Mouse (Mus musculus) layer of hippocampus, adult 8-10 months (tissue): ENCODE measurements at regions not wholly inside any gene's neighbourhood (a gene's known extent, or its start where the extent isn't known, plus 50 kb on each side); places are given as distances from the start of the nearest gene placed in this dataset.
"Not testable (repeated sequence)": the region's sequence is repeated elsewhere in the genome, so short reads cannot be mapped to it uniquely, and the experiment has no call there.

ENCODE experiments used
- DNase-seq, 2 experiments: peaks; one replicate each; pipeline ENCODE4 v3.0.0; 2022; ENCODE audit warnings: low spot score in 2 of 2

DNA sequence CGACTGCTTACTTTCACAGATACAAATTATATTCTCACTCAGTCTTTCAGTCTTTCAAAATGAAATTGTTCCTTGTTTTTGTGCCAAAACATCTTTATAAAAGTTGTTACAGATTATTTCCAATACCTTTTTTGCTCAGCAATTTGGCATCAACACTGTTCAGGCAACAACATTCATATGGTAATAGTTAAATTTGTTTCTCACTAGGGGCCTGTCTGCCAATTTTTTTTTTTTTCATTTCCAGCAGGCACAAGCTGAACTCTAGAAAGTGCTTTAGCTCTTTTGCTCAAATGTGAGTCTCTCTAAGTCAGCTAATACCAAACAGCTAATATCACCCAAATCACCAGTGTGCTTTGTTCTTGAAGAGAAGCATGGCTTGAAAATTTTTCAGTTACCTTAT is 199.4 kb downstream of the Antxr2 start:
- no peak for DNase-seq

DNA sequence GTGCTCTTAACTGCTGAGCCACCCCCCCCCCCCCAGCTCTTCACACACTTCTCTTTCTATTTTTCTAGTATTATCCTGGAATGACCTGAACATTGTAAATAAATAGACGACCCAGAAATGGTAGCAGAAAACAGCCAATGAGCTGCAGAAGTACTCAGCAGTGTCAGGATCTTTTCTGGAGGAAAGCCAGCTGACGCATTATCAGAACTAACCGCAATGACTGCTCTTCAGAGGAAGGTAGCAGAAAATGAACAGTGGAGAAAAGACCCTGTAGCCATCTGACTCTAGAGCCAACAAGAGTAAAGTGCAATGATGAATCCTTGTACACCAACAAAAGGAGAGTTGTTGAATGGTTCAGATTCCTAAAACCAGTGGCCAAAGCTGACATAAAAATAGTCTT is 213.4 kb downstream of the Antxr2 start:
- no peak for DNase-seq

DNA sequence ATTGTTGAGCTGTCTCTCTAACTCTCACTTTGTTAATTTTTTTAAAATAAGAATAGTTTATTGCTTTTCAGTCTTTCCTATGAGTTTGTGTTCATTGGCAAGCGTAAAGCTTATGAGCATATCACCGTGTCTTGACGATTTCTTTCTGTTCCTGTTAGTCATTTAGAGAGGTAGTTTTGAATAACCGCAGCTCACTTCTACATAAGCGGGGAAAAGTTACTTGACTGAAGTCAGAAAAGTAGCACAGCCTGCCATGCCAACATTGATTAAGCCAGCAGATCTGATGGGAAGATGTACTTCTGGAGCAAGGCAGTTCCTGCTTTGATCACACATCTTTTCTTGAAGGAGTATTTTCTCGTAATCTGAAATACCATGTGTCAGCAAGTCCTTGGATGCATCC is 215.5 kb downstream of the Antxr2 start:
- no peak for DNase-seq

DNA sequence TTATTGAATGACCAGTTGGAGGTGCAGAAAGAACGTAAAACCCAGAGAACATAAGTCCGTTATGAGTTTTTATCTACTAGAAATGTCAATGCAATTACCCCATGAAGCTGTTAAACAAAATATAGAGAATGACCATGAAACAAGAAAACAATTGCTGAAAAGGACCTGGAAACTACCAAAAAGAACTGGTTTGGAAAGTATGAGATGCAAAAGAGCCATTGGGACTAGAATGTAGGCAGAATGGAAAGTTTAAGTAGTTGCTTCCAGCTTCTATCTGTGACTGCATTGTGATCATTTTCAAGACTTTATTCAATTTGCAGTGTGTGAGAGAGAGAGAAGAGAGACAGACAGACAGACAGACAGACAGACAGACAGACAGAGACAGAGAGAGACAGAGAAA is 216.1 kb downstream of the Antxr2 start:
- no peak for DNase-seq

DNA sequence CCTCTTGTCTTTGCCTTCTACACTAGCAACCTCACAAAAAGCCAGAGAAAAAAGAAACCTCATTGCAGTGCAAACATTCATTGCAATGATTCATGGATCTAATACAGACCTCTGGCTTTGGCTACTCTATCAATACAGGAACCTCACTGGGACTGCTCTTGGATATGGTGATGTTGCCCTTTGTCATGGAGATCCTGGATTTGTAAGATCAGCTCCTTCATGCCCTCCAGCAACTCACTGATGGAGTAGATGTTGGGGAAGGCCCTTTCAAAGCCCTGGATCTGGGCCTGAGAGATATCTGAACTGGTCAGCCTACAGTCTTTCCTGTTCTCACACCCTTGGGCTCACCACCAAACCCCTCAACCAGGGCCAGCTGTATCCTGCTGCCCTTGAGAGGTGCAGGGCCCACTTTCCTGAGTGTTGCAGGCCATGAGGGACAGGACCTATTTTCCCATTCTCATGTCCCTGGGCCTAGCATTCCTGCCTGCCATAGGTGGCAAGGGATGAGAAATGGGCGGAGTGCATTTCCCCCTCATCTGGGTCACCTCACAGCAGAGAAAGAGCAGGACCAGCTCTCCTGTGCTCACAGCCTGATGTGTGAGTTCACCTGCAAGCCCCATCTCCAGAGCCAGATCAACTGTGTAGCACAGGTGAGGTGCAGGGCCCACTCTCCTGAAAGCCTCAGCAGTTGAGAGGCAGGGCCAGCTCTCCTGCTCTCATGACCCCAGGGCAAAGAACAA is 218.1 kb downstream of the Antxr2 start:
- DNase-seq = no peak

DNA sequence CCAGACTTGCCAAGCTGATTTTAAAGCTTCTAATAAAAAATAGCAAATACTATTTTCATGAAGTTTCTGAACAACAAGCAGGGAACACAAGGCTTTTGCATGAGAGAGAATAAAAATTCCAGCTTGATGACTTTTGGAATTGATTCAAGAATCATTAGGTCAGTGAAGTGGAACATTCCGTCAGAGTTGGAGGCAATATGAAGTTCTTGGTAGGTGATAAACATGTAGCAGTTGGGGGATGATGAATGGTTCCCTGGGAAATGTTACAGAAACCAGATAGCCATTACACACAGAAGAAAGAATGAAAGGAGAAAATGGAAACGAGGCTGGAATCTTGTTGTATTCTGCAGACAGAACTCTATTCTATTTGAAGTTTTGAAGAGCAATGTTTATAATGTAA is 221.8 kb downstream of the Antxr2 start:
- no peak for DNase-seq

DNA sequence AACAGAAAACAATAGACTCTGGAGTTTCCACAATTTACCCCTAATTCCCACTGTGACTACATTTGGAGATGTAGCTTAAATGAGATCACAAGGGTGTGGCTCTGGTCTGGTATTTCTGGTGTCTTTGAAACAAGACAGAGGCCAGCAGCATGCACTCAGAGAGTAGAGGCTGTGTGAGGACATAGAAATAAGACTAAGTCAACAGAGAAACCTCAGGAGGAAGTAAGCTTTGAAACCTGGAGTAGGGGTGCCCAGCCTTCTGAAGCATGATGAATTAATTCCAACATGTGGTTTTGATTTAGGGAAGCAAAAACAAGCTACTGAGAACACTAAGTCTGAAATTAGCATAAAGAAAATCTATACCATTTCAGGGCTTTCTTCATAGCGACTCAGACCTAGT is 223.7 kb downstream of the Antxr2 start:
- no peak for DNase-seq

DNA sequence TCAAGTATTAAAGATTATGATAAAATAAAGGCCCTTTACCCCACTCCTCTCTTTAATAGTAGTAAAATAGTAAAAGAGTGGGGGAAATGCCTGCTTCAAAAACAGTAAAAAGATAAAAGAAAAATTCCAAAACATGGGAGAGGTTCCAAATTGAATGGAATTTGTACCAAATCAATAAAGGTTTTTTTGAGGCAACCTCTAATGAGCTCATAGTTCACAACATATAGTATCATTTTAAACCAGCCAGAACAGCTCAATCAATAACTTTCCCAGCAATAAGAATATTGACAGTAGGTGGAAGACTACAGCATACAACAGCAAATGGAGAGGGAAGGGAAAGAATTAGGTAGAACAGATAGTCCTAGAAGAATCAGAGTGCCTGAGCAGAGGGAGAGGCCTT is 224.1 kb downstream of the Antxr2 start:
- DNase-seq = no peak

DNA sequence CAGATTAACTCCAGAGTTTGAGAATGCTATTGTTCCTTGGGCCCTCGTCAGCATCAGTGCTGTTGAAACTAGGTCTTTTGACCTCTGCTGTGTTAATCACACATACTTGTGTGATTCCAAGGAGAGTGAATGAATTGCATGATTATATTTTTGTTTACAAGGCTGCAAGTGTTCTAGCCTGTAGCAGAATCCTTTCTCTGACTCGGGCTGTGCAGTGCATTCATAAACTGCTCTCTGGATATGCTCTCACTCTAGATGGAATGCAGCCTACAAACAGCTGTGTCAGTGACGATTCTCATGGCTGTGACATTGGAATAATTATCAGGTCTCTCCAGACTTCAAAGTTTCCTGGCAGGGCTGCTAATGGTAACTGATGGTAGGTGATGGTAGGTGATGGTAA is 230.8 kb downstream of the Antxr2 start:
- DNase-seq = no peak

DNA sequence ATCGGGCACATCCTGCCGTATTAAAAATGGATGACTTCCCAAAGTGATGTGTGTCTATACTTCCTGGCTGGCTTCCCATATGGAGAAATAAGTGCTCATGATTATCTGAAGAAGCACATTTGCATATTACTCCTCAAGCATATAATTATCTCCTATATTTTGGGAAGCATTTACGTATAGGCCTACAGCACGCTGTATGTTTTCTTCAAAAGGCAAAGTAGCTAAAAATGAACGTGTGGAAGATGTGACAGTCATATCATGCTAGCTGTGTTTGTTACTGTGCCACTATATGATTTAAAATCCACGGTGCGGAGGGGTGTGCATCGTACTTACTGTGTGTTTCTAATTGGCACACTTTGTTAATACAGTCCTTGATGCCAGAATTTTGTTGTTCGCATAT is 242.7 kb downstream of the Antxr2 start:
- no peak for DNase-seq

DNA sequence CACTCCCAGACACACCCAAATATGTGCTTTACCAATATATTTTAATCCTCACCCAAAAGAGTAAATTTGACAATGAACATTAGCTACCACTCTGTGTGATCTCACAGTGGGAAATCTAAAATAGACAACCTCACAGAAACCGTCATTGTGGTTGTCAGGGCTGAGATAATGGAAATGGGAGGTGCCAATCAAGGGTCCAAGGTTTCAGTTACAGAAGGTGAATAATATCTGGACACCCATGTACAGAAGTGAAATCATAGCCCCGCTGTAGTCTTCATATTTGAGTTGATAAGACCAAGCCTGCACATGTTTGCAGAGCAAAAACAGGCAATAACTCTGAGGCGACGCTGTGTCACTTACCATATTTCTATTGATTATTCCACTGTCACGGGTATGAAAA is 243.8 kb downstream of the Antxr2 start:
- DNase-seq = no peak

DNA sequence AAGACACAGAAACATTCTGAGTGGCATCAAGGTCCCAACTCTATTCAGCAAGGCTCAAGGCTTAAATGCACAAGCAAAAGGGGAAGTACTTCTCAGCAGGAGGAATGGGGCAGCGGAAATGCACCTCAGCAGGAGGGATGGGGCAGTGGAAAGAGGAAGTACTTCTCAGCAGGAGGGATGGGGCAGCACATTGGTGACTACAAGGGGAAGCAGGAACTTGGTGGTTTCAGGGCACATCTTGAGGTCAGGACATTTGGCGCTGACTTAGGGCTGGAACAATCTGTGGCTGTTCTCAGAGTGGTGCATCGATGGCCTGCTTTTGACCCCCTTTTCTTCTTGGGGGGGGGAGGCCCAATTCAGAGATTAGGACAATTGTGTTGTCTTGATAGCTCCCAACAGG is 255.7 kb downstream of the Antxr2 start:
- not testable (repeated sequence) for DNase-seq

DNA sequence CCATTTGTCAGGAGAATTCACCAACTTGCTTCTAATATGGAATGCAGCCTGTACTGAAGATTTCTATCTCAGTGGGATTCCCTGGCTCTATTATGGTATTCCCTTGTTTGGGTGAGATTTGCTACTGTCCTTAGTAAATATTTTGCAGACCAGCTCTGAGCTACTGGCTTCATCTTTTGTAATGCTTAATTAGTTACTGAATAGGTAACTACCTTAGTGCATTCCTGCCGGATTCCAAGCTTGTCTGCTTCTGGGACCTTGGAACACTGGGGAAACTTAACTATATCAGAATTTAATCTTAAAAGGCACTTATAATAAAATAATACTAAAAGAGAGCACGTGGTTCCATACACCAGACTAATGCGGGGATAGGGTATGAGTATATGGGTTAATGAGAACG is 257.4 kb downstream of the Antxr2 start:
- DNase-seq = not testable (repeated sequence)

DNA sequence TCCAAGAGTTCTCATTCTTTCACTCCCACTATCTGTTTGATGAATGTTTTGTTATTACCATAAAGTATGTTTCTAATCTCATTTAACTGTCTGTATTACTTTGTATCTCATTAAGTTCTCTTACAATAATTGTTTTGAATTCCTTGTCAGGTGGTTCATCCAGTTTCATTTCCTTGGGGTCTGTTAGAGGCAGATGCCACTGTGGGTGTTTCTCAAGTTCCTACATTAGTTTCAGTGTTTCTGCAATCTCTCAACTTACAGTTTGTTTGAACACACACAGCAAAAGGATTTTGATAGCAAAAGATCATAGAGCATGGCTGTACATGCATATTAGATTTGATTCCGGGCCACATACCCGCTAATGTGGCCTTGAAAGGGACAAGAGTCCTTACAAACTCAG is 280.5 kb upstream of the Gk2 start:
- no peak for DNase-seq

DNA sequence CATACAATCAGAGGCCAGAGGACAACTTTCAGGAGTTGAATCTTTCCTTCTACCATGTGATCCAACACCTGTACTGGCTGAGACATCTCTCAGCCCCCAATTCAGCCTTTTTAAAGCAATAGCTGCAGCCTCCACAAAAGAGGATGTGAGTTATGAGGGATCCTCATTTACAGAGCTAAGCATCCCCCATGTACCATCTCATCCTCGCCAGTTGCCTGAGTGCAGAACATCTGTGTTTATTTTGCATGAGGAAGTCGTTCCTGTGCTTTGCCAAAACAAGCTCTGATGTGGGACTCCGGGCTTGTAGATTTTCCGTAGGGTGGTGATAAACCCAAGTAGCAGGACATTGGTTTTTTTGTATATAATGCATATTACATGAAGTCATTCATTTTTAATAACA is 274.1 kb upstream of the Gk2 start:
- DNase-seq = no peak

DNA sequence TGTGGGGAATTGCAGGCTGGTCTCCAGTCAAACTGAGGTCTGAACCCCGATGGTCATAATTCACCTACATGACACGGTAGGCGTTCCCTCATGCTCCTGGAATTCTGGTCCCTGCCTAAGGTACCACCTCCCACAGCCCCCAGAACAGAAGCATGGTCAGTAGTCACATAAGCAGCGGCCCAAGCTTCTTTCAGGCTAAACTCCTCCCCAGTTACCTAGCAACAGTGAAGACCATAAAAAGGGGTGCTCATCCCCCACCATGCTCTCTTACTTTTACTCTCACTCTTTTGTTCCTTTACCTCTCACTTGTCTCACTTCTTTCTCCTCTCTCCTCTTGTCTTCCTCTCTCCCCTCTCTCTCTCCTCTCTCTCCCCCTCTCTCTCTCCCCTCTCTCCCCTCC is 262.5 kb upstream of the Gk2 start:
- DNase-seq = not testable (repeated sequence)

DNA sequence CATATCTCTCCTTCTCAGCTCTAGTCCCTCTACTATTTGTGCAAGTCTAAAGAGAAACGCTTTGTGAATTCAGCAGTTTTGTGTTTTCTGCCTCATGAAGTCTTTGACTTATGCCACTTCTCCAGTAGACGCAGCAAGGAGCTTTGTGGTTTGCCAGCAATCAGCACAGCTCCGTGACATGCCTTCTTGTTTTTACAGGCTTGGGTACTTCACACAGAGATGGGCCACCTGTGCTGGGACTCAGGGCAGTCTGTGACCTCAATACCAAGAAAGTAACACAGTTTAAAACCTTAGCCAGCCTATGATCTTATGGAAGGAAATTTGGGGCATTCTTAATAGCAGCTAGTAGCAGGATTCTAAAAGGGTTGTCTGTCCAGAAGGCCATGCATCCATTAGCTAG is 248.4 kb upstream of the Gk2 start:
- no peak for DNase-seq

DNA sequence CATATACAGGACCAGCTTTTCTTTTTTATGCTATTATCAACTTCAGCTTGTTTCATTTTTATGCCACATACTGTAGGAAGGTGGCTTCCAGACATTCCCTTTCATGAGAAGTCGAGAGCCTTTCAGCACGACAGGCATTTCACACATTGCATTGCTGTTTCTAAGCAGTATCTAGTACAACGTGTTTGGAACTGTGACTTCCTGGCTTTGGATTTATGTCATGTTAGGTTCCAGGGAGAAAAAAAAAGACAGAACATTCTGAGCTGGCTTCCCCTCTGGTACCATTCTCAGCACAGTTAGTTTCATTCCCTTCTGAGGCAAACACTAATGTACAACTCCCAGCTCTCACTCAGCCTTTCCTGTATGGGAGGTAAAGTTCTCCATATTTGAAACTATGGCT is 243.7 kb upstream of the Gk2 start:
- peak; percentile 14 to 16 for DNase-seq

DNA sequence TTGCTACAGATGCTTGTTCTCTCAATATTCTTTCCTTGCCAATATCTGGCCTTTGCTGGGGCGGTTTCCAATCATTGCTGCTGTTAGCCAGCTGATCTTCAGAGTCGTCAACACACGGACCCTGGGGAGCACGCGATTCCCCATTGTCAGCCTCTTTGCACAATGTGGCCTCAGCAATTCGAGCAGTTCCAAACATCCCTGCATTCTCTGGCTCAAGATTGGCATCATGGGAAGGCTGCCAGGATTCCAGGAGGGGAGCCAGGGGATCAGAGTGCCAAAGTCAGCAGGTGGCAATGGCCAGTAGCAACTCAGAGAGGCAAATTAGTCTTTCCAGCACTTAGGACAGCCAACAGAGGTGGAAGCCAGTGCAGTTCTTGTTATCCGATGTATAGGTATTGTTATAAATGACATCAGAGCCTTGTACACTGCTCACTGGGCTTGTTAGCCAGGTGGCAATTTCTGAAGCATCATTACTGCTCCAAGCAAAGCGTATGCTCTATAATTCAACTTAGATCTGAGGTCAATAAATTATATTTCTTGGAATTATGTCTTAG is 240.8 kb upstream of the Gk2 start:
- peak in 1 of 2 experiments; percentile 24 for DNase-seq

DNA sequence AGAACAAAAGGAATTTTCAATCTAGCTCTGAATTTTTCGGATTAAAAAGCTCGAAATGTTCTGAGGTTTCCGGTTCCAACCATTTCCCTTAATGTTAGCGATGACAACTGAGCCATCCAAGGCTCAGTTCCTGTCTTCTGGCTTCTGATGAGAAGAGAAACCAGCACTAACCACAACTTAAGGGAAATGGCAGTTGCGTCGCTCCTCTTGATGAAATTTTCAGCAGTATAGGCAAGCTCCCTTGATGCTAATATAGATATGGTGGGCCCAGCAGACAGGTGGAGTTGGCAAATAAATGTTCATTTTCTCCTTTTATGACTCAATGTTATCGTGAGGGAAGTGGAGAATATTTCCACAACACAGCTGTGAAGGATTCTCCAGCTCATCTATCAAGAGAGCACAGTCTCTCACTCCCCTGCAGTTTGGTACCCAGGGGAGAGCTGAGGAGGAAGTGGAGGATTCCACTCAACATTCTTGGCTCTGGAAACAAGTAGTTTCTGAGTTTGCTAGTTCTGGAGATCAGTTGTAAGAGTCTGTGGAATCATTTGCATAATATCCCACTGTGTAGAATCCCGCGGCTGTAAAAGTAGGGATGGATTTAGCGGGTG is 236.6 kb upstream of the Gk2 start:
- no peak for DNase-seq

DNA sequence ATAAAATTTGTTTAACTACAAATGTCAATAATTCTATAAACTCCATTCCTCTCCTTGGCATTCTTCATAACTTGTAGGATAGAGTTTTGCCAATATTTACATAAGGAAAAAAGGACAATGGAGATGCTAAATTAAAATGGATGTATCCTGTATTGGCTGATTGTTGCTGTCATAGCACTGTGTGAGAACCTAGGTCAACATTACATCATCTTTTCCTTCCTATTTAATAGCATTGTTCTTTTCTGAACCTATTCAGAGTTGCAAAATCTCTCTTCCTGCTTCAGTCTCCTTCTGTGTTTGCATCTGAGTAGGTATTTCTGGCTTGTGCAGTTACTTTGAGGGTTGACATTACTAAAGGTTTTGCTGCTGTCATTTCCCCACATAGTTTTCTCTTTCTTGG is 228.6 kb upstream of the Gk2 start:
- no peak for DNase-seq

DNA sequence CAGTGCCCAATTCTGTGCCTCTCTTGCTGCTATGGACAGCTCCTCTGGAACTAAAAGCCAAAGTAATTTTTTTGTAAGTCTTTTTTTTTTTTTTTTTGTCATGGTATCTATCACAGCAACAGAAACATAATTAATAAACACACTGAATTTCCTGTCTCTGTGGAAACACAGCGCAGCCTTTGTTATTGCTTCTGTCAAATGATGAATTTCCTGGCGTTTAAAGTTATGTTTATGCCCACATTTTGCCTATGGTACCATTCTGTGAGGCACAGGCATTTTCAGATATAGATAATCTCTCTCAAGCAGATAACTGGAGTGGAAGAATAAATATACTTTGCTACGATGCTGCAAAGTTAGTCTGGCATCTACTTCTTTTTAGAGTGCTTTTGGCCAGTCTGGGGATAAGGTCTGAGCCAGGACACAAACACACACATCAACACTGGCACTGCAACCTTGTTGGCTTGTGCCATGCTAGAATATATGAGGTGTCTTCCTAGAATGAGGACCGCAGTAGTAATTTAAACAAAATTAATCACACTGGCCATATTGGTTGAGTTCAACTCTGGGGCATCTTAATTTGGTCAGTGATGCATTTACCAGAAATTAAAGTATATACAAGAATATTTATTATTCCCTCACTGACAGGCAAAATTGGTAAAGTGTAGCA is 227.9 kb upstream of the Gk2 start:
- no peak for DNase-seq

DNA sequence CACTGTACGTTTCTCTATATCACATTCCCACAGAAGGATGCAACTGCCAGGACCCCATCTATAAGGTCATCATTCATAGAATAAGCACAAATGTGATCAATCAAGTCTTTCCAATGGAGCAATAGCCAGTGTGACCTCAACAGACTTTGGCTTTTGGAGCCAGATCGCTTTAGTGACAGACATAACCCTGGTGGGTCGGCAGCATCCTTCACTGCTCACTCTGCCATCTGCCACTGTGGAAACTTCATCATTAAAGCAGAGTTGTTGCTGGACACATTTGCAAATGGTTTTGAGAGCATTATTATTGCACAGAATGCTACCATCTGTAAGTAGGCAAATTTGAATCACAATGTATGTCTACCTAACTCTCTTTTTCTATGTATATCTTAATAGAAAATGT is 212.9 kb upstream of the Gk2 start:
- DNase-seq = no peak
